Mouse (Mus musculus) monocyte, adult 2 months (primary cell): ENCODE data around the gene Slc38a5.

Experiments
- DNase-seq, 2 experiments: peaks; one replicate each; pipeline ENCODE4 v3.0.0; 2022; ENCODE audit warnings: low spot score in 2 of 2, low read depth in 1 of 2

The Slc38a5 gene

DNA sequence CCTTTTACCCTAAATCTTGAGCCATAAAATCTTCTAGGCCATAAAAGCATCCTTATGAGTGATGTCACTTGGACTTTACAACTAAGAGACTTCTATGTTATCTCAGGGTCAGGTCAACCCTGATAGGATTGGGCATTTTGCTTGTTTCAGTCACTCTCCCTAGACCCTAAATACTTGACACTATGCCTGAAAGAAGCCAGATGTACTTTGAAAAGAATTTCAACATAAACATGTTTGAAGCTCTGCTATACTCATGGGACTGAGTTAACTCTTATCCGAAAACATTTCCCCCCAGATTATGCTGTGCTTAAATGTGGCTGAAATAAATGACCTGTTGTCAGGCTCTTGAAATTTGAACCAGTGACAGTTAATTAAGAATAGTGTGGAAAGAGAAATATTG is 38.4 kb downstream of the Slc38a5 start:
- no peak for DNase-seq

DNA sequence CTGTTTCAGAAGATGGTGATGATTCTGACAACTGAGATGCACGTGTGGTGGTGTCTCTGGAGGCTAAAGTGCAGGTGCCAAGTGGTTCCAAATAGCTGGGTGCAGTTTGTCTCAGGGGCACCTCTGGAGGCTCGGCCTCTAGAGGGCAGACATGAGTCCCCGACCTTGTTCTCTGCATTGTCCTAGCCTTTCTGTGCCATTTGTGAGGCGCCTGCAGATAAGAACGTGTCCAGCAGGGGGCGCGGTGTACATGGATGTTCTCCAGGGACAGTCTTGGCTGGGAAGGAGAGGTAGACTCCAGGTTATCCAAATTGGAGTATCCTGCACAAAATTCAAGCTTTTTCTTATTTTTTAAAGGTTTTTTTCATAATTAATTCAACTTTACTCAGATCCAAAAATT is 44.0 kb downstream of the Slc38a5 start:
- DNase-seq = peak in 1 of 2 experiments; percentile 3

DNA sequence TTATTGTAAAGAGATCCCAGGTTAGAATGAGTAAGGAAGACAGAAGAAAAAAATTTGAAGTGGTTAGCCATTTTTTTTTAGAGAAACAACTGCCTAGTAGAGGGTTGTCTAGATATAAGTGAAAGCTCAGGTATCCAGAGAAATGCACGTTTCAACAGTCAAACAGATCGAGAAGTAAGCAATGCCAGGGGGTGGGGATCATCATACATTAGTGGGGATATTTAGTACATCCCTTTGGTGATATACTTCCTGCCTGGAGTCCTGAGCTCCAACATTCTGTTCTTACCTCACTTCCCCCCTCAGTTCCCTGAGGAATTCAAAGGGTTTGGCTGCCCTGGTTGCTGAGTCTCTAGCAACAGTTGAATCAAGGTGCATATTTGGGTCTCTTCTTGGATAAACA is 56.2 kb downstream of the Slc38a5 start, which contains the start of gene Ssxb10:
Gene Ssxb10, plus strand, starts transcription at position 301 of the 400 bp plus-strand sequence.
- DNase-seq = no peak
